Mouse (Mus musculus) heart, adult 2 months (tissue): ENCODE data around the gene Vmn2r31. TPM values are rescaled to one million over a fixed set of nuclear protein-coding genes. Genes with fewer than 3 reads are reported as not detected.
A peak's percentile ranks its signal among the peaks of the same experiment; 100 is the strongest.
"Not testable (repeated sequence)": the region's sequence is repeated elsewhere in the genome, so short reads cannot be mapped to it uniquely, and the experiment has no call there.

Experiments used
- DNase-seq, 2 experiments: peaks; one replicate each; pipeline ENCODE4 v3.0.0; 2021
- H3K27ac ChIP-seq: fragments of 200-600 bp; 2 replicates; pipeline ENCODE4 v1.8.1; 2022
- H3K27me3 ChIP-seq: fragments of 200-500 bp; 2 replicates; pipeline ENCODE4 v1.6.1; 2012; ENCODE audit warnings: mild to moderate bottlenecking, low read length, inconsistent platforms, mixed read lengths; ENCODE audit not compliant: control insufficient read depth, insufficient read depth
- H3K36me3 ChIP-seq: fragments of 200-500 bp; 2 replicates; pipeline ENCODE4 v1.6.1; 2012; ENCODE audit warnings: low read length, inconsistent platforms; ENCODE audit not compliant: control insufficient read depth, insufficient read depth
- H3K4me1 ChIP-seq: fragments of 200-500 bp; 2 replicates; pipeline ENCODE4 v1.6.1; 2011; ENCODE audit warnings: low read length; ENCODE audit not compliant: control insufficient read depth, insufficient read depth
- H3K4me3 ChIP-seq: fragments of 200-600 bp; 2 replicates; pipeline ENCODE4 v1.8.1; 2022
- H3K79me2 ChIP-seq: fragments of 200-500 bp; replicated peaks from 2 replicates; pipeline ENCODE4 v1.6.1; 2012; ENCODE audit warnings: mild to moderate bottlenecking, inconsistent platforms, low read length, moderate library complexity, mixed read lengths; ENCODE audit not compliant: control insufficient read depth, insufficient read depth
- H3K9ac ChIP-seq: fragments of 200-500 bp; 2 replicates; pipeline ENCODE4 v1.6.1; 2012; ENCODE audit warnings: low read depth, mild to moderate bottlenecking, control low read depth, inconsistent platforms, low read length, mixed read lengths
- WGBS: fragments of 180-500 bp; shearing (Covaris S2); methylation state at CpG from one replicate; pipeline ENCODE4 v1.1.7; 2018; 5-methylcytosine and 5-hydroxymethylcytosine counted together
- intact Hi-C: fragments of 180-260 bp; cut with DNase I; formaldehyde crosslinking; loops from one replicate; pipeline ENCODE4 v1.15.1; 2025
- long read RNA-seq: library from polyadenylated mRNA; stranded (forward); transcript quantifications from one replicate; pipeline ENCODE4 v2.0.0, GENCODE M21; 2021
- polyA plus RNA-seq: library from polyadenylated mRNA; depleted of rRNA; stranded (reverse); fragments of >200 nt; gene quantifications from 2 replicates; pipeline ENCODE4 v1.2.3, GENCODE M21; 2012; rRNA removed
- total RNA-seq, 2 experiments: library from RNA; stranded (reverse); gene quantifications; 2 replicates each; pipeline ENCODE4 v1.2.3; 2021

The Vmn2r31 gene
- total RNA-seq (not detected), polyA plus RNA-seq (not detected in 2 replicates)
- long read RNA-seq, result 0 reads

- intact Hi-C loops, H3K27ac ChIP-seq, H3K4me1 ChIP-seq: not testable (repeated sequence)
Measured at GRCm38 (mm10) chr7:7399603-7400002, at the start of gene Vmn2r31. Gene Vmn2r31, minus strand, starts transcription at chr7:7399703.

DNA sequence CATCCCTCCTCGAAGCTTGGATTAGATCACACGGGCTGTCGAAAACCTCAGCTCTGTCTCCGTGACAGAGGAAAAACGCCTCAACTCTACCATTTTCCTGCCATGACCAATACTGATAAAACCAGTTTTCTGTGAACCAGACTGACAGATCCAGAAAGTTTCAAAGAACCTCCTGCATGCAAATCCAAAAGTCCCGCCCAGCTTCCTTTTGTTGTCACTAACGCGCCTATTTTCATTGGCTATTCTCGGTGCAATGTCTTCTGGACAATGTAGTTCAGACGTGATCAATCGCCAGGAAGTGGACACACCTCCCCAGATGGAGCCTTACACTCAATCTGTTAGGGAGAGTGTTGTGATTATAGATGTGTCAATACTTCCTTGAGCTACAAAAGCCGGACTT, 25.1 kb downstream of the Vmn2r31 start, which contains the start of gene Gm45783:
Gm45783 (minus strand) TSS at position 143 of the 400 bp plus-strand sequence.
- H3K27me3 ChIP-seq, H3K79me2 ChIP-seq, intact Hi-C loops, DNase-seq, H3K9ac ChIP-seq, H3K27ac ChIP-seq, H3K36me3 ChIP-seq, H3K4me1 ChIP-seq: not testable (repeated sequence)
- 54% methylated on average over 12 of the region's 12 CpGs for WGBS
- peak within 1 kb of the TSS; percentile 22 for H3K4me3 ChIP-seq

More at GRCm38 (mm10) chr7:7399603-7400002, at the start of gene Vmn2r31:
- H3K79me2 ChIP-seq, H3K27me3 ChIP-seq, DNase-seq, H3K36me3 ChIP-seq, H3K4me3 ChIP-seq, H3K9ac ChIP-seq: not testable (repeated sequence)

GRCm38 (mm10) chr7:7337509-7337908, 62.0 kb downstream of the Vmn2r31 start, which contains the start of gene Vmn2r30:
Gene Vmn2r30, minus strand, starts transcription at chr7:7337609.
- H3K79me2 ChIP-seq, H3K36me3 ChIP-seq, H3K27ac ChIP-seq, H3K4me3 ChIP-seq, H3K27me3 ChIP-seq, intact Hi-C loops, DNase-seq, H3K9ac ChIP-seq, H3K4me1 ChIP-seq: not testable (repeated sequence)
- 0% methylated on average over 1 of the region's 1 CpGs for WGBS

Other genes with a start within 250 kb of the Vmn2r31 start
- 1 to 10 TPM; 2.0 to 2.1 TPM for gene Zfp418, start 228.4 kb downstream of the Vmn2r31 start, total RNA-seq
- 0.51 and 1.2 TPM in 2 replicates for gene Zfp418, start 228.4 kb downstream of the Vmn2r31 start, polyA plus RNA-seq
- 1 to 10 TPM; 1.3 to 2.3 TPM for gene Zfp772, start 189.7 kb downstream of the Vmn2r31 start, total RNA-seq
- 1.00 and 1.8 TPM in 2 replicates for gene Zfp772, start 189.7 kb downstream of the Vmn2r31 start, polyA plus RNA-seq
- under 1 TPM in 1 of 2 experiments, not detected in 1; 0.09 TPM for gene Vmn2r29, start 152.4 kb downstream of the Vmn2r31 start, total RNA-seq
- gene Vmn2r29, start 152.4 kb downstream of the Vmn2r31 start, polyA plus RNA-seq, result 0.06 TPM in 1 of 2 replicates, not detected in the other
- gene Gm45844, start 121.4 kb downstream of the Vmn2r31 start, total RNA-seq, result 1 to 10 TPM in 1 of 2 experiments, under 1 TPM in 1; 0.34 to 2.2 TPM
- 0.20 and 0.98 TPM in 2 replicates for gene Gm45844, start 121.4 kb downstream of the Vmn2r31 start, polyA plus RNA-seq
- gene Clcn4, start 98.9 kb downstream of the Vmn2r31 start, total RNA-seq, result 10 to 100 TPM; 50.1 to 55.4 TPM
- gene Clcn4, start 98.9 kb downstream of the Vmn2r31 start, polyA plus RNA-seq, result 27.2 and 48.8 TPM in 2 replicates
- gene Vmn2r30, start 62.1 kb downstream of the Vmn2r31 start, total RNA-seq, result not detected
- not detected in 2 replicates for gene Vmn2r30, start 62.1 kb downstream of the Vmn2r31 start, polyA plus RNA-seq
- gene Gm45783, start 25.1 kb downstream of the Vmn2r31 start, total RNA-seq, result not detected
- gene Gm45783, start 25.1 kb downstream of the Vmn2r31 start, polyA plus RNA-seq, result not detected in 2 replicates
- not detected for gene Vmn2r32, start 80.3 kb upstream of the Vmn2r31 start, total RNA-seq
- gene Vmn2r32, start 80.3 kb upstream of the Vmn2r31 start, polyA plus RNA-seq, result not detected in 2 replicates
- not detected for gene Vmn2r33, start 167.1 kb upstream of the Vmn2r31 start, total RNA-seq
- gene Vmn2r33, start 167.1 kb upstream of the Vmn2r31 start, polyA plus RNA-seq, result not detected in 2 replicates